8 mouse cellular contexts compared by ENCODE assay signal in the genomic region with DNA sequence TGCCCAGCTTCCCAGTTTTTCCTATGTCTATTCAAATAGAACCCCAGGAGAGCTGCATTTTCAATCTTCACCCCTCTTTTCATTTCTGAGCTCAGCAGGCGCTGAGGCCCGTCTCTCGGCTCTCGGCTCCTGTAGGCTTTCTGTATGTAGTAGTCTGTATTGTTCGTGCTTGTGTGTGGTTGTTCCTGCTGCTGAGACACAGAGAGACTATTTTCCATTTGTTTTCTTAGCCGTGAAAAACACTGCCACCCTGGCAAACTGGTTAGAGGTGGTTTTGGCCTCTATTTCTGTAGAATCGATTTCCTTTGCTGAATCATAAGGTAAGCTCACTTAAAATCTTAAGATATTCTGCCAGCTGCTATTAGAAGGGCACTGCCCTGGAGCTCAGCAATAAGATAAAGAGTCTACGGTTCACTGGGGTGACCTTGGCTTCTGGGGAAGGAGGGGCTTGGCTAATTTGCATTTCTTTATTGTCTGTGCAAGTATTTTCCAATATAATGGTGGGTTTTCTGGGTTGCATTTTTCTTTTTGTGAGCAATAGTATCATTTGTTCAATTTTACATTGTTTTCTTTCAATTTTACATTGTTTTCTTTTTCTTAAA. TPM values are rescaled to one million over a fixed set of nuclear protein-coding genes. Genes with fewer than 3 reads are reported as not detected.
A peak's percentile ranks its signal among the peaks of the same experiment; 100 is the strongest.
DNase-seq lines count a peak whose midpoint lies in the region; ATAC-seq and TF ChIP-seq lines count a peak whose summit lies in the region.

A gene (plus strand): TSS at position 165 of the 602 bp plus-strand sequence.

- no peaks in the 10 kb centered on the region for H3K36me3 ChIP-seq in heart, embryonic 15.5 days
- H3K36me3 ChIP-seq in neural tube, embryonic 12.5 days = no peaks in the 10 kb centered on the region

- H3K27ac ChIP-seq in bone marrow, adult 2 months (ENCODE audit: control insufficient read depth, insufficient read depth, low read depth, low read length, poor library complexity) = no peak within 1 kb of the TSS
- peak within 1 kb of the TSS; percentile 62 for H3K27ac ChIP-seq in heart, embryonic 15.5 days
- H3K27ac ChIP-seq in neural tube, embryonic 12.5 days = 0 out of 2 replicates have a peak within 1 kb of the TSS, but pooled peaks have one; percentile 2

- H3K4me3 ChIP-seq in bone marrow, adult 2 months (replicated peaks; ENCODE audit: control insufficient read depth, low read depth, low read length) = no peak within 1 kb of the TSS
- no peak within 1 kb of the TSS for H3K4me3 ChIP-seq in heart, embryonic 15.5 days
- no peak within 1 kb of the TSS for H3K4me3 ChIP-seq in neural tube, embryonic 12.5 days

- ATAC-seq in heart, embryonic 15.5 days (replicated peaks; ENCODE audit: insufficient number of reproducible peaks, insufficient read depth, low FRiP score, low read depth) = no peak
- ATAC-seq in neural tube, embryonic 12.5 days (ENCODE audit: low FRiP score, low read depth) = peak; percentile 71

- H3K9me3 ChIP-seq in heart, embryonic 15.5 days (replicated peaks) = no peaks in the 10 kb centered on the region; the same call in 1 of the 2 replicates
- no peaks in the 10 kb centered on the region for H3K9me3 ChIP-seq in neural tube, embryonic 12.5 days

- 74% methylated on average over 8 of the region's 8 CpGs for WGBS in bone marrow, adult 2 months
- WGBS in heart, embryonic 15.5 days = 53% methylated on average over 8 of the region's 8 CpGs
- WGBS in neural tube, embryonic 12.5 days = 22% methylated on average over 8 of the region's 8 CpGs

- H3K9ac ChIP-seq in heart, embryonic 15.5 days = no peak within 1 kb of the TSS
- no peak within 1 kb of the TSS for H3K9ac ChIP-seq in neural tube, embryonic 12.5 days

- no peaks in the 10 kb centered on the region for H3K27me3 ChIP-seq in heart, embryonic 15.5 days
- H3K27me3 ChIP-seq in neural tube, embryonic 12.5 days (replicated peaks) = no peaks in the 10 kb centered on the region

- H3K4me2 ChIP-seq in heart, embryonic 15.5 days = no peak within 1 kb of the TSS
- H3K4me2 ChIP-seq in neural tube, embryonic 12.5 days (replicated peaks) = no peak within 1 kb of the TSS

- DNase-seq in layer of hippocampus, adult 8-10 months (ENCODE audit: low spot score in 2 of 2) = no peak
- no peak for DNase-seq in layer of hippocampus, adult 9-11 months
- no peak for DNase-seq in left cerebral cortex, postnatal 4 days
- DNase-seq in right cerebral cortex, postnatal 36 days (ENCODE audit: low spot score in 2 of 2) = no peak
- DNase-seq in ovary, postnatal 14 days (ENCODE audit: low spot score) = no peak

- TF ChIP-seq CTCF in bone marrow, adult 2 months (IDR thresholded peaks at IDR 0.05; ENCODE audit: control insufficient read depth, insufficient read depth, low read length) = no peak

- no peaks in the 10 kb centered on the region for H3K4me1 ChIP-seq in bone marrow, adult 2 months (ENCODE audit: control insufficient read depth, insufficient read depth, low read length)
- H3K4me1 ChIP-seq in heart, embryonic 15.5 days (replicated peaks) = 0 out of 2 replicates have a peak, but pooled peaks cover 2% of the 10 kb centered on the region
- H3K4me1 ChIP-seq in neural tube, embryonic 12.5 days = peaks cover 12% of the 10 kb centered on the region; the same call in 1 of the 2 replicates

- TF ChIP-seq POLR2A in bone marrow, adult 2 months (IDR thresholded peaks at IDR 0.05; ENCODE audit: borderline replicate concordance, control insufficient read depth, low read depth, low read length) = no peak

- intact Hi-C loops in left cerebral cortex, postnatal 4 days (cut with DNase I) = no loop called here

RNA-seq across cellular contexts. Expression of the gene that starts here (rescaled TPM):
- 100 to 1,000 TPM; 226 to 260 (median 236) TPM for total RNA-seq in layer of hippocampus, adult 8-10 months (2022)
- 16.4 and 25.4 TPM in 2 replicates for polyA plus RNA-seq in bone marrow, adult 2 months (2011; ENCODE audit: insufficient read depth, insufficient read length, low replicate concordance, missing spikeins)
- 20.6 and 35.4 TPM in 2 replicates for polyA plus RNA-seq in heart, embryonic 15.5 days (2015; fragmentation: Nextera tagmentation; extraction: Ambion mirVana)
- 100 to 1,000 TPM; 157 to 165 TPM for total RNA-seq in left cerebral cortex, postnatal 4 days (2021)
- polyA plus RNA-seq in neural tube, embryonic 12.5 days (2016; fragmentation: Nextera tagmentation; extraction: Ambion mirVana) = 165 and 171 TPM in 2 replicates
